Comparison of ENCODE assay signal across 18 mouse cellular contexts in the genomic region with DNA sequence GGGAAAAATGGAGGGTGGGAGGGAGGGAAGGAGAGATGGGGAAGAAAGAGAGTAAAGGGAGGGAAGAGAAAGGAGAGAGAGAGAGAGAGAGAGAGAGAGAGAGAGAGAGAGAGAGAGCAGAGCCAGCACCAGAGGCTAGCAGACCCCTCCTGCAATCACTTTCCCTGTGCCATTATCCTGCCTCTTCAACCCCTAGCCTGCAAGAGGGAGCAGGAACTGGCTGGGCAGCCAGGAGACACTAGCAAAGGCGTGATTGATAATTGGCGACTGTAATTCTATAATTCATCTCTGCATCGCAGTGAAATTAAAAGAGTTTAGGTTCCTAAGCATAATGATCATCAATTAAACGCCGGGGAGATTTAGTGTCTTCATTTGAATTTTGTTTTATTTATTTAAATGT.
"Had no signal": no experiment of that assay in that cellular context is flagged by ENCODE, and none has a peak within 500 bp of the region (broad histone marks: within the 10 kb centered on the region; RNA-seq: fewer than 3 reads in every experiment).

No protein-coding gene starts in this region.

- H3K9me3 ChIP-seq: limb, embryonic 12.5 days; lung, embryonic 15.5 days had no signal

- ATAC-seq: liver, postnatal 0 days had no signal

- H3K27ac ChIP-seq: kidney, postnatal 0 days; limb, embryonic 12.5 days; liver, embryonic 13.5 days; lung, embryonic 15.5 days; macrophage had no signal

- H3K4me2 ChIP-seq: limb, embryonic 12.5 days; liver, embryonic 13.5 days; lung, embryonic 15.5 days had no signal

- H3K27me3 ChIP-seq: liver, embryonic 13.5 days; lung, embryonic 15.5 days; megakaryocyte, embryonic 14.5 days had no signal

- H3K4me3 ChIP-seq: limb, embryonic 12.5 days; liver, embryonic 13.5 days; lung, embryonic 15.5 days; megakaryocyte, embryonic 14.5 days; myocyte had no signal

- H3K36me3 ChIP-seq: limb, embryonic 12.5 days; liver, embryonic 13.5 days; lung, embryonic 15.5 days had no signal

- DNase-seq: kidney, adult 9 months; kidney, postnatal 36 days; layer of hippocampus, adult 9-11 months; layer of hippocampus, postnatal 36 days; liver; liver, embryonic 13.5 days; liver, postnatal 0 days; lung, postnatal 14 days; right cerebral cortex, postnatal 4 days; spleen, adult 18-20 months; thymus, adult 18-20 months; thymus, postnatal 14 days had no signal

- H3K9ac ChIP-seq: limb, embryonic 12.5 days; liver, embryonic 13.5 days; liver, postnatal 0 days; lung, embryonic 15.5 days had no signal

- H3K4me1 ChIP-seq: limb, embryonic 12.5 days; liver, embryonic 13.5 days; lung, embryonic 15.5 days; megakaryocyte, embryonic 14.5 days had no signal
